Mouse (Mus musculus) forebrain, embryonic 16.5 days (tissue): Measurements from ENCODE around the gene Prrg2. TPM values are rescaled to one million over a fixed set of nuclear protein-coding genes. Genes with fewer than 3 reads are reported as not detected.
"Not testable (repeated sequence)": the region's sequence is repeated elsewhere in the genome, so short reads cannot be mapped to it uniquely, and the experiment has no call there.

Source experiments
- ATAC-seq: fragments of 200-750 bp; cut with Nextera tagmentation; 2 replicates; pipeline ENCODE4 v1.8.0; 2017; ENCODE audit warnings: mild to moderate bottlenecking, moderate library complexity
- H3K27ac ChIP-seq: fragments of 300-500 bp; sonication (generic); 2 replicates; pipeline ENCODE4 v1.5.1; 2014; ENCODE audit warnings: low read length, control low read depth
- H3K27me3 ChIP-seq: fragments of 300-500 bp; sonication (generic); replicated peaks from 2 replicates; pipeline ENCODE4 v1.6.1; 2014; ENCODE audit warnings: low read length; ENCODE audit not compliant: control insufficient read depth, insufficient read depth
- H3K36me3 ChIP-seq: fragments of 300-500 bp; sonication (generic); 2 replicates; pipeline ENCODE4 v1.6.1; 2014; ENCODE audit not compliant: control insufficient read depth, insufficient read depth
- H3K4me1 ChIP-seq: fragments of 300-500 bp; sonication (generic); replicated peaks from 2 replicates; pipeline ENCODE4 v1.6.1; 2014; ENCODE audit warnings: low read length; ENCODE audit not compliant: control insufficient read depth, insufficient read depth
- H3K4me2 ChIP-seq: fragments of 300-500 bp; sonication (generic); 2 replicates; pipeline ENCODE4 v1.6.1; 2014; ENCODE audit warnings: mild to moderate bottlenecking, low read length, control low read depth
- H3K4me3 ChIP-seq: fragments of 300-500 bp; sonication (generic); replicated peaks from 2 replicates; pipeline ENCODE4 v1.5.1; 2014; ENCODE audit warnings: mild to moderate bottlenecking, low read length, control low read depth
- H3K9ac ChIP-seq: fragments of 300-500 bp; sonication (generic); replicated peaks from 2 replicates; pipeline ENCODE4 v1.6.1; 2014; ENCODE audit warnings: low read depth, low read length, control low read depth
- H3K9me3 ChIP-seq: fragments of 300-500 bp; sonication (generic); 2 replicates; pipeline ENCODE4 v1.6.1; 2016; ENCODE audit warnings: low read length; ENCODE audit not compliant: control insufficient read depth
- WGBS: fragments of 180-500 bp; shearing (Covaris S2); extraction: QIAGEN DNeasy Blood & Tissue Kit; methylation state at CpG from one replicate; pipeline ENCODE4 v1.1.7; 2014; 5-methylcytosine and 5-hydroxymethylcytosine counted together
- polyA plus RNA-seq: library from polyadenylated mRNA; unstranded; fragments of >200 nt; fragmentation: Nextera tagmentation; extraction: Ambion mirVana; gene quantifications from 2 replicates; pipeline ENCODE4 v1.2.1, GENCODE M21; 2015

The Prrg2 gene
- polyA plus RNA-seq: 13.3 and 13.6 TPM in 2 replicates

- 0% methylated on average over 31 of the region's 31 CpGs for WGBS
- Histone ChIP-seq H3K4me2 (peak within 1 kb of the TSS; percentile 53), H3K4me3 (peak within 1 kb of the TSS; percentile 59), H3K9me3 (no peaks in the 10 kb centered on the region), H3K36me3 (no peaks in the 10 kb centered on the region), H3K27me3 (no peaks in the 10 kb centered on the region), H3K9ac (peak within 1 kb of the TSS; percentile 53), H3K4me1 (peaks cover 27% of the 10 kb centered on the region), H3K27ac (peak within 1 kb of the TSS; percentile 91)
- ATAC-seq: peak; percentile 92
These were observed at the start of gene Prrg2, which contains the start of gene Nosip for GRCm38 (mm10) chr7:45062239-45062835. Gene Prrg2 (minus strand): TSS chr7:45062677. Gene Nosip (plus strand): TSS chr7:45062429.

- no peaks in the 10 kb centered on the region for H3K9me3 ChIP-seq
- no peaks in the 10 kb centered on the region for H3K36me3 ChIP-seq
- H3K27me3 ChIP-seq: no peaks in the 10 kb centered on the region
- no peak overlapping the region for H3K27ac ChIP-seq
- ATAC-seq: no peak
- no peak overlapping the region for H3K4me2 ChIP-seq
- H3K4me1 ChIP-seq: no peaks in the 10 kb centered on the region
- H3K4me3 ChIP-seq: no peak overlapping the region
- no peak overlapping the region for H3K9ac ChIP-seq
- 69% methylated on average over 2 of the region's 2 CpGs for WGBS
These were observed 49.5 kb upstream of the Prrg2 start for GRCm38 (mm10) chr7:45111940-45112339.

DNA sequence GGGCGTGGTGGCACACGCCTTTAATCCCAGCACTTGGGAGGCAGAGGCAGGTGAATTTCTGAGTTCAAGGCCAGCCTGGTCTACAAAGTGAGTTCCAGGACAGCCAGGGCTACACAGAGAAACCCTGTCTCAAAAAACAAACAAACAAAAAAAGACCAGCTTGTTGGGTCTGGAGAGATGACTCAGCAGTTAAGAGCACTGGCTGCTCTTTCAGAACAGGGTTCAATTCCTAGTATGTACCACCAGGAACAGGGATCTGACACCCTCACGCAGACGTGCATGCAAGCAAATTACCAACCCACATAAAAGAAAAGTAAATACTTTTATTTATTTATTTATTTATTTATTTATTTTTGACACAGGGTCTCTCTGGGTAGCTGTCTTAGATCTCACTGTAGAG lies 47.6 kb upstream of the Prrg2 start:
- ATAC-seq, H3K4me1 ChIP-seq, H3K27ac ChIP-seq, H3K4me3 ChIP-seq, H3K27me3 ChIP-seq, H3K4me2 ChIP-seq, H3K9ac ChIP-seq, H3K36me3 ChIP-seq, H3K9me3 ChIP-seq: not testable (repeated sequence)
- WGBS: 89% methylated on average over 4 of the region's 4 CpGs

- H3K9me3 ChIP-seq: no peaks in the 10 kb centered on the region
- WGBS: 56% methylated on average over 5 of the region's 5 CpGs
- no peak overlapping the region for H3K4me2 ChIP-seq
- H3K36me3 ChIP-seq: no peaks in the 10 kb centered on the region
- no peak overlapping the region for H3K27ac ChIP-seq
- H3K4me3 ChIP-seq: no peak overlapping the region
- H3K27me3 ChIP-seq: no peaks in the 10 kb centered on the region
- no peak for ATAC-seq
- no peak overlapping the region for H3K9ac ChIP-seq
- H3K4me1 ChIP-seq: no peaks in the 10 kb centered on the region
These were observed 44.7 kb upstream of the Prrg2 start for GRCm38 (mm10) chr7:45107052-45107645.

- no peak overlapping the region for H3K4me3 ChIP-seq
- H3K9me3 ChIP-seq: no peaks in the 10 kb centered on the region
- H3K36me3 ChIP-seq: no peaks in the 10 kb centered on the region
- H3K4me2 ChIP-seq: no peak overlapping the region
- no peak overlapping the region for H3K27ac ChIP-seq
- no peaks in the 10 kb centered on the region for H3K27me3 ChIP-seq
- WGBS: 31% methylated on average over 6 of the region's 6 CpGs
- no peak for ATAC-seq
- H3K4me1 ChIP-seq: no peaks in the 10 kb centered on the region
- no peak overlapping the region for H3K9ac ChIP-seq
These were observed 44.0 kb upstream of the Prrg2 start for GRCm38 (mm10) chr7:45106441-45106840.

DNA sequence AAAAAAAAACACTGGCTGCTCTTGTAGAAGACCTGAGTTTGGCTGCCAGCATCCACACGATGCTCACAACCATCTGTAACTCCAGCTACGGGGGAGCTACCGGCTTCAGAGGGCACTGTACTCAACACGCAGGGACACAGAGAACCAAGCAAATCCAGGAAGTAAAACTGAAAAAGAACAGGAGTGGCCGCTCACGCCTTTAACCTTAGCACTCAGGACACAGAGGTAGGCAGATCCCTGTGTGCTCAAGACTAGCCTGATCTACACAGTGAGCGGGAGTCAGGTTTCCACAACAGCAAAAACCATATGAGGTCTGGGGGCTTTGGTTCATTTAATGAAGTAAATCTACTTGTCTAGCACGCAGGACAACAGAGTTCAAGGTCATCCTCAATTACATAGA lies 43.0 kb upstream of the Prrg2 start:
- Histone ChIP-seq H3K27me3 (no peaks in the 10 kb centered on the region), H3K4me2 (no peak overlapping the region), H3K9me3 (no peaks in the 10 kb centered on the region), H3K4me3 (no peak overlapping the region), H3K4me1 (no peaks in the 10 kb centered on the region), H3K27ac (no peak overlapping the region), H3K9ac (no peak overlapping the region), H3K36me3 (no peaks in the 10 kb centered on the region)
- no peak for ATAC-seq
- 80% methylated on average over 8 of the region's 8 CpGs for WGBS

DNA sequence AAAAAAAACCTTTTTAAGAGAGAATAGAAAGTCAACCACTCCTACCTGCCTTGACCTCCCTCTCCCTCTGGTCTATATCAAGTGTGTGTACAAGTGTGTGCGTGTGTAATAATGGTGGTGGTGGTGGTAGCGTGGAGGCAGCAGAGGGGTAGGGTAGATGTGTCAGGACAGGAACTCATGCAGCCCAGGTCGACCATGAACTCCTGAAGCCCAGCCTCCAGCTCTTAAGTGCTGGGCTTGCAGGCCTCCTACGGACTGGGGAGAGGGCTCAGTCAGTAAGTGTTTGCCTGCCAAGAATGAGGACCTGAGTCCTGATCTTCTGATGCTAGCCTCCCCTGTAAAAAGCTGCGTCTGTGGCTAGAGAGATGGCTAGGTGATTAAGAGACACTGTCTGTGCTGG lies 42.5 kb upstream of the Prrg2 start:
- no peak overlapping the region for H3K27ac ChIP-seq
- no peaks in the 10 kb centered on the region for H3K27me3 ChIP-seq
- H3K9me3 ChIP-seq: no peaks in the 10 kb centered on the region
- 84% methylated on average over 5 of the region's 5 CpGs for WGBS
- no peak overlapping the region for H3K4me3 ChIP-seq
- H3K9ac ChIP-seq: no peak overlapping the region
- no peaks in the 10 kb centered on the region for H3K36me3 ChIP-seq
- H3K4me2 ChIP-seq: no peak overlapping the region
- ATAC-seq: no peak
- H3K4me1 ChIP-seq: no peaks in the 10 kb centered on the region

DNA sequence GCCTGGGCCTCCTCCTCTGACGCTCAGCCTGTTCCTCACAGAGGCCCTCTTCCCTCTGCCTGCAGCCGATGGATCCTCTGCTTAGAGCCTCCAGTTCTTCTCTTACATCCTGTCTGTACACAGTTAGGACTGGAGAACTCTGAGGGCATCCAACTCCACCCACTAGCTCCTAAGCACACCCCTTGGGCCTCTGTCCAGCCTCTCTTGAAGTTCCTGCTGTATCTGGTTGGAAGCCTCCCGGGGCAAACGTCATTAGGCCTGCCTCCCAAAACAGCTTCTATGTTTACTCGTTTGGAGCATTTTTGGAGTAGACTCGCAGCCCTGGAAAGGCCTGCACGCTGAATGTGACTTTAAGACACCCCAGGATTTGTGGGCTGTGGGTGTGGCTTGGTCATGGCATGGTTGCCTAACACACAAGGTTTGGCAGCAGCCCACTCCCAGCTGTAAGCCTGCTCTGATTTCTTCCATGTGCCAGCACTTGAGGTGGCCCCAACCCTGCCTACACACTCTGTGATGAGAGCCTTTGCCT lies 41.2 kb upstream of the Prrg2 start, which contains the start of gene Fcgrt:
Gene Fcgrt, minus strand, starts transcription at position 200 of the 529 bp plus-strand sequence.
- Histone ChIP-seq H3K4me1 (no peaks in the 10 kb centered on the region), H3K27ac (no peak within 1 kb of the TSS), H3K27me3 (no peaks in the 10 kb centered on the region), H3K9me3 (no peaks in the 10 kb centered on the region), H3K36me3 (no peaks in the 10 kb centered on the region), H3K4me3 (no peak within 1 kb of the TSS), H3K4me2 (no peak within 1 kb of the TSS), H3K9ac (no peak within 1 kb of the TSS)
- WGBS: 75% methylated on average over 7 of the region's 7 CpGs
- ATAC-seq: no peak

- H3K36me3 ChIP-seq: no peaks in the 10 kb centered on the region
- no peak overlapping the region for H3K4me3 ChIP-seq
- H3K27ac ChIP-seq: no peak overlapping the region
- H3K9ac ChIP-seq: no peak overlapping the region
- no peak for ATAC-seq
- H3K4me2 ChIP-seq: no peak overlapping the region
- WGBS: 87% methylated on average over 9 of the region's 9 CpGs
- no peaks in the 10 kb centered on the region for H3K9me3 ChIP-seq
- H3K4me1 ChIP-seq: no peaks in the 10 kb centered on the region
- no peaks in the 10 kb centered on the region for H3K27me3 ChIP-seq
These were observed 40.6 kb upstream of the Prrg2 start for GRCm38 (mm10) chr7:45102940-45103585.
